ENCODE assay signal across 11 mouse cellular contexts in genomic region chr2:35232595-35233445, GRCm38 (mm10). TPM values are rescaled to one million over a fixed set of nuclear protein-coding genes. Genes with fewer than 3 reads are reported as not detected.
DNase-seq lines count a peak whose midpoint lies in the region; ATAC-seq and TF ChIP-seq lines count a peak whose summit lies in the region.
"Had no signal": no experiment of that assay in that cellular context is flagged by ENCODE, and none has a peak within 500 bp of the region (broad histone marks: within the 10 kb centered on the region; RNA-seq: fewer than 3 reads in every experiment).

No protein-coding gene starts in this region.

- ATAC-seq in heart, embryonic 12.5 days (ENCODE audit: insufficient number of reproducible peaks, low FRiP score) = 0 out of 2 replicates have a peak, but pooled peaks have one; percentile 6
- ATAC-seq in stomach, embryonic 16.5 days (ENCODE audit: insufficient read depth, low FRiP score) = no peak
- no peak for ATAC-seq in stomach, postnatal 0 days (ENCODE audit: low FRiP score, low TSS enrichment)

- no peak for TF ChIP-seq CTCF in stomach, postnatal 0 days (IDR thresholded peaks at IDR 0.05; ENCODE audit: low read depth)

- WGBS in heart, embryonic 12.5 days = 61% methylated on average over 17 of the region's 17 CpGs
- WGBS in stomach, embryonic 16.5 days = 63% methylated on average over 17 of the region's 17 CpGs
- WGBS in stomach, postnatal 0 days = 52% methylated on average over 17 of the region's 17 CpGs

- peaks cover 39% of the 10 kb centered on the region for H3K4me1 ChIP-seq in heart, embryonic 12.5 days (replicated peaks)
- no peaks in the 10 kb centered on the region for H3K4me1 ChIP-seq in stomach, embryonic 16.5 days (ENCODE audit: control insufficient read depth, insufficient read depth, low read length)
- H3K4me1 ChIP-seq in stomach, postnatal 0 days (replicated peaks; ENCODE audit: control insufficient read depth, insufficient read depth) = 0 out of 2 replicates have a peak, but pooled peaks cover 4% of the 10 kb centered on the region
- H3K4me1 ChIP-seq in megakaryocyte, embryonic 14.5 days = peaks cover 73% of the 10 kb centered on the region

- H3K4me2 ChIP-seq in heart, embryonic 12.5 days = no peak overlapping the region
- no peak overlapping the region for H3K4me2 ChIP-seq in stomach, embryonic 16.5 days (ENCODE audit: low read depth, low read length)
- no peak overlapping the region for H3K4me2 ChIP-seq in stomach, postnatal 0 days (replicated peaks; ENCODE audit: low read depth)
- H3K4me2 ChIP-seq: forebrain, embryonic 12.5 days had no signal

- no peak overlapping the region for H3K4me3 ChIP-seq in heart, embryonic 12.5 days
- H3K4me3 ChIP-seq in stomach, embryonic 16.5 days (replicated peaks; ENCODE audit: low read length) = no peak overlapping the region
- no peak overlapping the region for H3K4me3 ChIP-seq in stomach, postnatal 0 days (ENCODE audit: low read depth, low read length)
- peak overlapping the region; percentile 12 for H3K4me3 ChIP-seq in megakaryocyte, embryonic 14.5 days (replicated peaks)
- H3K4me3 ChIP-seq: forebrain, embryonic 12.5 days; myocyte had no signal

- H3K27me3 ChIP-seq in heart, embryonic 12.5 days (replicated peaks) = no peaks in the 10 kb centered on the region
- no peaks in the 10 kb centered on the region for H3K27me3 ChIP-seq in stomach, embryonic 16.5 days (ENCODE audit: control insufficient read depth, insufficient read depth, low read length)
- no peaks in the 10 kb centered on the region for H3K27me3 ChIP-seq in stomach, postnatal 0 days (ENCODE audit: control insufficient read depth, insufficient read depth, low read length)
- H3K27me3 ChIP-seq in megakaryocyte, embryonic 14.5 days (replicated peaks) = no peaks in the 10 kb centered on the region
- H3K27me3 ChIP-seq: forebrain, embryonic 12.5 days had no signal

- H3K27ac ChIP-seq in heart, embryonic 12.5 days (ENCODE audit: poor library complexity, severe bottlenecking) = no peak overlapping the region
- peak overlapping the region; percentile 9; the same call in 1 of the 2 replicates for H3K27ac ChIP-seq in stomach, embryonic 16.5 days (ENCODE audit: low read length)
- no peak overlapping the region for H3K27ac ChIP-seq in stomach, postnatal 0 days (replicated peaks)
- H3K27ac ChIP-seq: forebrain, embryonic 12.5 days had no signal

- no peaks in the 10 kb centered on the region for H3K36me3 ChIP-seq in heart, embryonic 12.5 days
- no peaks in the 10 kb centered on the region for H3K36me3 ChIP-seq in stomach, embryonic 16.5 days (ENCODE audit: control insufficient read depth, insufficient read depth, low read length)
- H3K36me3 ChIP-seq in stomach, postnatal 0 days (ENCODE audit: control insufficient read depth, insufficient read depth, low read length) = no peaks in the 10 kb centered on the region
- H3K36me3 ChIP-seq in megakaryocyte, embryonic 14.5 days (replicated peaks; ENCODE audit: low read length) = no peaks in the 10 kb centered on the region
- H3K36me3 ChIP-seq: forebrain, embryonic 12.5 days had no signal

- H3K9ac ChIP-seq in heart, embryonic 12.5 days = no peak overlapping the region
- H3K9ac ChIP-seq in stomach, embryonic 16.5 days (ENCODE audit: low read length) = no peak overlapping the region
- no peak overlapping the region for H3K9ac ChIP-seq in stomach, postnatal 0 days (ENCODE audit: low read length)
- H3K9ac ChIP-seq: forebrain, embryonic 12.5 days had no signal

- no peaks in the 10 kb centered on the region for H3K9me3 ChIP-seq in heart, embryonic 12.5 days (replicated peaks)
- no peaks in the 10 kb centered on the region for H3K9me3 ChIP-seq in stomach, embryonic 16.5 days (replicated peaks; ENCODE audit: control insufficient read depth, low read length)
- H3K9me3 ChIP-seq in stomach, postnatal 0 days (ENCODE audit: control insufficient read depth, low read length) = no peaks in the 10 kb centered on the region
- no peaks in the 10 kb centered on the region for H3K9me3 ChIP-seq in megakaryocyte, embryonic 14.5 days
- H3K9me3 ChIP-seq: forebrain, embryonic 12.5 days had no signal

- DNase-seq in heart, adult 11 months = no peak
- DNase-seq in stomach, postnatal 0 days (ENCODE audit: low spot score) = no peak
- no peak for DNase-seq in cerebellum, adult 11-12 months
- DNase-seq in cerebellum, postnatal 36 days = no peak
- no peak for DNase-seq in layer of hippocampus, adult 9-11 months
- DNase-seq: cerebellum, adult 11 months had no signal

- no peak for TF ChIP-seq EP300 in stomach, postnatal 0 days (optimal IDR thresholded peaks at IDR 0.05)

RNA-seq across cellular contexts. Expression of gene Gsn, which starts 23.4 kb away (rescaled TPM):
- 186 and 190 TPM in 2 replicates for polyA plus RNA-seq in heart, embryonic 12.5 days (2016; fragmentation: Nextera tagmentation; extraction: Ambion mirVana)
- 386 and 449 TPM in 2 replicates for polyA plus RNA-seq in stomach, embryonic 16.5 days (2015; fragmentation: Nextera tagmentation; extraction: Ambion mirVana)
- polyA plus RNA-seq in stomach, postnatal 0 days (2015; fragmentation: Nextera tagmentation; extraction: Ambion mirVana) = 398 and 433 TPM in 2 replicates
- 240 and 422 TPM in 2 replicates for polyA plus RNA-seq in megakaryocyte, embryonic 14.5 days (2012; ENCODE audit: insufficient read depth, low replicate concordance)

RNA-seq across cellular contexts. Expression of gene Rab14, which starts 31.9 kb away (rescaled TPM):
- polyA plus RNA-seq in heart, embryonic 12.5 days (2016; fragmentation: Nextera tagmentation; extraction: Ambion mirVana) = 255 and 280 TPM in 2 replicates
- 292 and 332 TPM in 2 replicates for polyA plus RNA-seq in stomach, embryonic 16.5 days (2015; fragmentation: Nextera tagmentation; extraction: Ambion mirVana)
- polyA plus RNA-seq in stomach, postnatal 0 days (2015; fragmentation: Nextera tagmentation; extraction: Ambion mirVana) = 325 and 350 TPM in 2 replicates
- 1,333 and 3,452 TPM in 2 replicates for polyA plus RNA-seq in megakaryocyte, embryonic 14.5 days (2012; ENCODE audit: insufficient read depth, low replicate concordance)
